Mouse (Mus musculus) brain, embryonic 14.5 days (tissue): Measurements from ENCODE around the gene Tspan32. TPM values are rescaled to one million over a fixed set of nuclear protein-coding genes. Genes with fewer than 3 reads are reported as not detected.
A peak's percentile ranks its signal among the peaks of the same experiment; 100 is the strongest.

Experiments used
- DNase-seq: peaks from one replicate; pipeline ENCODE4 v3.0.0-alpha.2; 2011; ENCODE audit warnings: low read depth
- CTCF ChIP-seq: fragments of 200-500 bp; IDR thresholded peaks from 2 replicates; pipeline ENCODE4 v1.5.1; 2012; ENCODE audit warnings: inconsistent platforms, mild to moderate bottlenecking, moderate library complexity, borderline replicate concordance; ENCODE audit not compliant: insufficient read depth, insufficient read length; ENCODE audit errors: extremely low read depth
- POLR2A ChIP-seq: fragments of 200-500 bp; IDR thresholded peaks from 2 replicates; pipeline ENCODE4 v1.6.1; 2012; ENCODE audit warnings: mild to moderate bottlenecking, inconsistent platforms, borderline replicate concordance; ENCODE audit not compliant: poor library complexity, insufficient read depth, insufficient read length, severe bottlenecking; ENCODE audit errors: extremely low read depth
- polyA plus RNA-seq: library from polyadenylated mRNA; depleted of rRNA; stranded (reverse); fragments of >200 nt; gene quantifications from 2 replicates; pipeline ENCODE4 v1.2.3, GENCODE M21; 2012

Tspan32 gene
- polyA plus RNA-seq, 1 experiment = 0.16 TPM

- no peak for DNase-seq
- no peak for TF ChIP-seq CTCF
- TF ChIP-seq POLR2A = no peak
Measured at GRCm38 (mm10) chr7:143021356-143022164, 16.7 kb downstream of the Tspan32 start.

GRCm38 (mm10) chr7:143023499-143023898 lies 18.7 kb downstream of the Tspan32 start:
- TF ChIP-seq POLR2A (no peak), CTCF (no peak)
- DNase-seq = no peak

GRCm38 (mm10) chr7:143024293-143024692 lies 19.4 kb downstream of the Tspan32 start:
- no peak for DNase-seq
- TF ChIP-seq POLR2A = no peak
- no peak for TF ChIP-seq CTCF

- no peak for DNase-seq
- TF ChIP-seq CTCF (no peak), POLR2A (no peak)
Measured at GRCm38 (mm10) chr7:143025496-143025895, 20.6 kb downstream of the Tspan32 start.

- no peak for TF ChIP-seq POLR2A
- TF ChIP-seq CTCF = no peak
- DNase-seq = peak; percentile 44
Measured at GRCm38 (mm10) chr7:143027196-143027595, 22.4 kb downstream of the Tspan32 start.

GRCm38 (mm10) chr7:143031816-143032215 lies 27.0 kb downstream of the Tspan32 start:
- TF ChIP-seq POLR2A (no peak), CTCF (no peak)
- no peak for DNase-seq

GRCm38 (mm10) chr7:143033581-143033980 lies 28.7 kb downstream of the Tspan32 start:
- DNase-seq = no peak

GRCm38 (mm10) chr7:143034112-143034511 lies 29.3 kb downstream of the Tspan32 start:
- no peak for TF ChIP-seq POLR2A
- no peak for TF ChIP-seq CTCF
- DNase-seq = no peak

More at GRCm38 (mm10) chr7:143033581-143033980, 28.7 kb downstream of the Tspan32 start:
- TF ChIP-seq POLR2A (no peak), CTCF (no peak)

- DNase-seq = no peak
- TF ChIP-seq CTCF (no peak), POLR2A (no peak)
Measured at GRCm38 (mm10) chr7:143034519-143035450, 29.9 kb downstream of the Tspan32 start.

- no peak for DNase-seq
- no peak for TF ChIP-seq CTCF
- no peak for TF ChIP-seq POLR2A
Measured at GRCm38 (mm10) chr7:143036787-143037186, 31.9 kb downstream of the Tspan32 start.

- TF ChIP-seq POLR2A = no peak
- TF ChIP-seq CTCF = no peak
- DNase-seq = no peak
Measured at GRCm38 (mm10) chr7:143037306-143037705, 32.5 kb downstream of the Tspan32 start.
